Mouse (Mus musculus) layer of hippocampus, postnatal 10 days (tissue): ENCODE data around the gene Chmp6. TPM values are rescaled to one million over a fixed set of nuclear protein-coding genes. Genes with fewer than 3 reads are reported as not detected.

Experiments used
- DNase-seq, 2 experiments: peaks; one replicate each; pipeline ENCODE4 v3.0.0; 2021; ENCODE audit warnings: low spot score in 2 of 2
- total RNA-seq, 2 experiments: library from RNA; stranded (reverse); gene quantifications; 2 replicates each; pipeline ENCODE4 v1.2.3; 2021

Gene Chmp6
- total RNA-seq, 2 experiments from 2014 or later = 43.0 to 44.5 TPM

DNA sequence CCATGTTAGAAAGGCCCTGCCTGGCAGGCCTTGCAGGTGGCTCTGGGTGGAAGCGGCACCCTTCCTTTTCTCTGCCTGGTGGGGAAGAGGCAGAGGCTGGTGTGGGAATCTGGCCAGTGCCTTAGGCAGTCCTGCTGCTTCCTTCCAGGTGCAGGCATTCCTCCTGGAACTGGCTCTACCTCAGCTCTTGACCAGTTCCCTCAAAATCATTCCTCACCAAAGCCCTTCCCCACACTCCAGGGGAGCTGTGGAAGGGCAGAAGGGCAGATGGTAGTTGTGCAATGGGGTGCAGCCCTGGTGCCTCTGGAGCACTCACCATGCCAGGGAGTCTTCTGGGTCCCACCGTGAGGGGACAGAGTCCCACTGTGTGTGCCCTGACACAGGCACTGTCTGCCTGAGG is 23.2 kb downstream of the Chmp6 start:
- DNase-seq = no peak

- DNase-seq = peak in 1 of 2 experiments; percentile 46
Measured at GRCm38 (mm10) chr11:119937216-119937615, 24.0 kb downstream of the Chmp6 start.

GRCm38 (mm10) chr11:119937772-119938502 is 24.7 kb downstream of the Chmp6 start:
- no peak for DNase-seq

DNA sequence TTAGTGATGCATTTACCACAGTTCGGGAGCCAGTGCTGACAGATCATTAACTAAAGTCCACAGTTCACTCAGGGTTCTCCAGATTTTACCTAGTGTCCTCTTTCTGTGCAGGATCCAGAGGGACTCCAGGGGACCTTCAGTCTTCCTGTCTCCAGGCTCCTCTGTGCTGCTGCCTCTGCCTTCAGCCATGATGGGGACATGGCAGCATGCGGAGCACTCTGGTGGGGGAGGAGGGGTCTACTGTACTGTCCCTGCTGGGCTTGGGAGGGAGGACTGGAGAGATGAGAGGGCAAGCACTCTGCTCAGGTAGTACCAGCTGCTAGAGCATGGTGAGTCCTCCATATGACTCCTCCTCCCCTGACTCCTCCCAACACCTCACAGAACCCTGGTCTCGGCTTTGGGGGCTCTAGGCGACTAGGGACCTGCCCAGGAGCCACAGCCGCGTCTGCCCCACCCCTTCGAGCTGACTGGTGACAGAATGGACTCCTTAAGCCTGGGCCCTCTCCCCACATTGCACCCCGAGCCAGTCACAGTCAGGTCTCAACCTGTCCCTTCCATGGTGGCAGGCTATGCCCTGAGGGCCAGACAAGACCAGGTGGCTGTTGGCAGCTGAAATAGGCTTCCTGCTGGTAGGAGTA is 26.0 kb downstream of the Chmp6 start:
- no peak for DNase-seq

DNA sequence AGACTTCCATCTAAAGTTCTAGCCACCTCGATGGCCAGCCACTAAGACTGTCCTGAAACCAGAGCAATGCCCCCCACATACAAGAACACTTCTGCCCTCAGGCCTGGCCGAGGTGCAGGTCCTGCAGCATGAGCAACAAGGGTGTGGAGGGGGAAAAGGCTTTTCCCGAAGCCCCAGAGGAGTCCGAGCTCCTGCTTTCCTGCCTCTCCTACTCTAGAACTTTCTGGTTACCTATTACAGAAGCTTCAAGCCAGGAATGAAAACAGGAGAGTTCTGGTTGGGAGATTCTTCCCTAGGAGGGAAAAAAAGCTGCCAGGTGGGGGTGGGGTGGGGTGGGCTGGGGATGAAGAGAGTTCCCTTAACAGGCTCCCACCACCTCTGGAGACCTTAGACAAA is 26.5 kb downstream of the Chmp6 start:
- DNase-seq = no peak

DNA sequence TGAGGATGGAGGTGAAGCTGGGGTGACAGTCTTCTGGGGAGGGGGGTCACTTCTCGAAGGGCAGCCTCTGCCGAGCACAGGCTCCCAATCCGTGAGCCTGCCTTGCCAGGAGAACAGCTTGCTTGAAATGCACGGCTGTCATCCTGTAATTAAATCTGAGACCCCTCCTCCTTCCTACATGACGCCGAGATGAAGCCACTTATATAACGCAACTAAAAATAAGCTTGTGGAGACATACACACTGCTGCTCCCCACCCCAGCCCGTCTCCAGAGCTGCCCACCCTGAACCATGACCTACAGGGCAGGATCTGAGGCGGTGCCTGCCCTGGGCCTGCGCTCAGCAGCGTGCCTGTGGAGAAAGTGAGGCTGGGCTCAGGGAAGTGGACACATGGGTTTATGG is 26.9 kb downstream of the Chmp6 start:
- DNase-seq = no peak

GRCm38 (mm10) chr11:119941794-119942193 is 28.6 kb downstream of the Chmp6 start:
- DNase-seq = no peak

DNA sequence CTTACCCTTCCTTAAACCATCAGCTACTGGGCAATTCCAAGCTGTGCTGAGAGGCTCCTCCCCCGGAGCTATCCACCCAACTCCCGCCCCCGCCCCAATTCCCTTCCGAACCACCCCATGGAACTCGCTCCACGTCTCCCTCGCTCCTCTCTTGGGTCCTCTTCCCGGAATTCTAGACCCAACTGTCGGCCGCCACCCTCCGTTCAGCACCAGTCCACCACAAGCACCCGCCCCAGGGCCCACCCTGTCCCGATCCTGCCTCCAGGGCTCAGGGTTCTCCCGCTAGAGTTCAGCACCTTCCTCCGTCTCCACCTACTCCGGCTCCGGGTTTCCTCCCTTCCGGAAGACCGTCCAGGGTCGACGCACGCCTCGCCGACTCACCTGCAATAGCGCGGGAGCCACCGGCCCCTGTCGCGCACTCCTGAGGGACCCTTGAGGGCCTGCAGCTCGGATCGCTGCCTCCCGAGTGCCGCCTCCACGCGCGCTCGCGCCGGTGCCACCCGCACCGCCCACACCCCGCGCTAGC is 29.0 kb downstream of the Chmp6 start:
- DNase-seq = no peak

DNA sequence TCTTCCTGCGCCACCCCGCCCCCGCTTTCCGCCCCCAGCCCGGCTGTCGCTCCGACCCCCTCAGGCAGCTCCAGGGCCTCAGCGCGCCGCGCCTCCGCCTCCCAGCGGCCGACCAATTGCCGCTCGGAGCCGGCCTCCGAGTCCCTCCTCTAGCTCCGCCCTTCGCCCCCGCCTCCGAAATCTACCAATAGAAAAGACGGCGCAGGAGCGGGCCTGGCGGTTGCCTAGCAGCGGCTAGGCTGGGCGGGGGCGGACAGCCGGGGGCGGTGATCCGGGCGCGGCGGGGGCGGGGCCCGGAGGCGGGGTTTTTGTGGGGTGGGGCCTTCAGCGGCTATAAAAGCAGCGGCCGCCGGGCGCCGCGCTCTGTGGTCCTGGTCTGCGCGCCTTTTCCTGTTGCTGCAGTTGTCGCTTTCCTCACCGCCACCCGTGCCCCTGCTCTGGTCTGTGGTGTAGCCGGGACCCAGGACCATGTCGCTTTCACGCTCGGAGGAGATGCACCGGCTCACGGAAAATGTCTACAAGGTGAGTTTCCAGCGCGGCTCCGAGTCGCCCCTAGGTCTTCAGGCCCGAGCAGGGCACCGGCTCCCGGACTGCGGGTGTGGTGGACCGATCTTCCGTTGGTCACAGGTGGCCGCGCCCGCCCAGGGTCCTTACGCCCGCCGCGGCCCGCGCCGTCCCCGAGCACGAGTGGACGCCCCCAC is 29.6 kb downstream of the Chmp6 start, which contains the start of gene Baiap2:
Gene Baiap2 (plus strand): TSS at position 37 of the 701 bp plus-strand sequence.
- DNase-seq = peak; percentile 98 to 99

DNA sequence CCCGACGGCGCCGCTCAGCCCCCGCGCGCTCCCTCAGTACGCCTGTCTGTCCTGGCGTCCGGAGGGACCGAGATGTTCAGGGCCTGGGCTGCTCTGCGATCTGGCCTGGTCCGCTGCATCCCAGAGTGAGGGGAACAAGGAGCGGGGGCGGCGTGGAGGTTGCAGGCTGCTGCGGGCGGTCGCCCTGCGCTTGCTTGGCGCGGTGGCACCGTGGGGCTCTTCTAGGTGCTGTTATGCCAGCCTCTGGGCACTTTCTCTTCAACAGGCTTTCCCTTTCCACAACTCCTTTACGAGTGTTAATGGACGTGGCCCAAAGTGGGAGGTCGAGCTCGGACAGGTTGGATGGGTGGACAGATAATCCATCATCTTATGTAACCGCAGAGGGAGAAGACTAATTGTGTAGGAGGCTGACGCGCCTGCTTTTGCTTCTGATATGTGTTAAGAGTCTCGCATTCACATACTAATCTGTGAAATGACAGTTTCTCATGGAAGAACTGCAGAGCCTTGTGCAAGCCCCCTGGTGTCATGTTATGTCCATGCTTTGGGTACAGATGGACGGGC is 30.3 kb downstream of the Chmp6 start:
- peak; percentile 52 to 64 for DNase-seq

GRCm38 (mm10) chr11:119945343-119945742 is 32.1 kb downstream of the Chmp6 start:
- DNase-seq = no peak

GRCm38 (mm10) chr11:119947426-119947825 is 34.2 kb downstream of the Chmp6 start:
- DNase-seq = no peak

GRCm38 (mm10) chr11:119947897-119948296 is 34.7 kb downstream of the Chmp6 start:
- DNase-seq = no peak

DNA sequence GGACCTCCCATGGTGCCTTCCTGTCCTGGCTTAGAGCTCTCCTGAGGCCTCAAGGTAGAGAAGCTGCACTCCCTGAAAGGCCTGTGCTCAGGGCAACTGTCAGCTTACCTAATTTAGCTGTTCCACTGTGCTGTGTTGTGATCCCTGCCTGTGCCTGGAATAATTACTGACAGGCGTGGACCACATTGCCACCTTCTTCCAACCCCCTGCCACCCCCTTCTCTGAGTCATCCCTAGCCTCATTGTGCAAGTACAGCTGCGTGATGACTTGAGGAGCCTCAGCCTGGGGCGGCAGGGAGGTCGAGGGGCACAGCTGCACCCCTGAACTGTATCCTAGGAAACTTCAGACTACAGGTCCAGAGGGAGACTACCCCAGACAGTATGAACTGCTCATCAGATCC is 35.1 kb downstream of the Chmp6 start:
- DNase-seq = no peak

DNA sequence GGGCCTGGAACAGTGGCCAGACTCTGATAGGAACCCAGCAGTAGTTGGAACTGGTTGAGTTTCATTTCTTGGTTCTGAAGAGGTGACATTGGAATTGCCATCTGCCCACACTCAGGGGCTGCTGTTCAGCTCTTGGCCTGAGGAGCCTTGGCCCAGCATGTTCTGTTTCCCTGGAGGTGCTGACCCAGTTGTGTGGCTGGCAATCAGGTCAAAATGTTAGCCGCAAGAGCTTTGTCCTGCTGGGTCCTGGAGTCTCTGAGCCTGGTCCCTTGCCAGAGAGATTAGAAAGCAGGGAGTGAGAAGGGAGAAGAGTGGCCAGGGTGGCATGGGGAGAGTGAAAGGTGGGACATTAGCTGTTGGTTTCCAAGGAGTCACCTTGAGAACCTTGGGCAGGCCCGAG is 35.6 kb downstream of the Chmp6 start:
- DNase-seq = no peak

- DNase-seq = no peak
Measured at GRCm38 (mm10) chr11:119950535-119950934, 37.3 kb downstream of the Chmp6 start.

DNA sequence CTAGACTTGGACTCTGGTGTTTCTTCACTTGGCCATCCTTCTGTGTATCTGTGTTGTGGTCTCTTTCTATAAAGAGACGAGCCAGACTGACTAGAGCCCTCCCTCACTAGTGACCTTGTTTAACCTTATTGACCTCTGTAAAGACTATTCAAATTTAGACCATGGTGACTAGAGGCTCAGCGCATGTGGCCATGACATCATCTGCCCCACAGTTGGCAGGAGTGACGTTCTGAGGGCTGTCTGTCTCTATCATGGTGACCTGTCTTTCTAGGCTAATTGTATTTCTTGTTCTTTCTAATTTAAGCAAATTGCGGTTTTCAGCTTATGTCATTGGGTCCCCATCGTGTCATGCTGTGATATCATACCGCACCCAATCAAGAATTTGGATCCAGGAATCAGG is 38.1 kb downstream of the Chmp6 start:
- DNase-seq = no peak

- DNase-seq = no peak
Measured at GRCm38 (mm10) chr11:119952429-119953224, 39.4 kb downstream of the Chmp6 start.

DNA sequence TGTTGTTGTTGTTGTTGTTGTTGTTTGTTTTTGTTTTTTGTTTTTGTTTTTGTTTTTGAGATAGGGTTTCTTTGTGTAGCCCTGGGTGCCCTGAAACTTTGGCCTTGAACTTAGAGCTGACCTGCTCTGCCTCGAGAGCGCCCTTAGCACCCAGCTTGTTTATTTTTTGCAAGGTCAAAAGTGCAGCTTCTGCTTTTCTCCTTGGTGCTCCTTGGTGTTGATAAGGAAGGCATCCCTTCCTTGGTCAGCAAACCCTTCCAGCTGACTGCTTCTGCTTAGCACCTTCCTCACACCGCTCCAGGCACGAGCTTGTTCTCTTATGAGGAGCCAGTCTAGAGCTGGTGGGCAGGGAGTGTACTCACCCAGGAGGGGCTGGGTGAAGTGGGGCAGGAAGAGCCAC is 41.0 kb downstream of the Chmp6 start:
- DNase-seq = no peak

DNA sequence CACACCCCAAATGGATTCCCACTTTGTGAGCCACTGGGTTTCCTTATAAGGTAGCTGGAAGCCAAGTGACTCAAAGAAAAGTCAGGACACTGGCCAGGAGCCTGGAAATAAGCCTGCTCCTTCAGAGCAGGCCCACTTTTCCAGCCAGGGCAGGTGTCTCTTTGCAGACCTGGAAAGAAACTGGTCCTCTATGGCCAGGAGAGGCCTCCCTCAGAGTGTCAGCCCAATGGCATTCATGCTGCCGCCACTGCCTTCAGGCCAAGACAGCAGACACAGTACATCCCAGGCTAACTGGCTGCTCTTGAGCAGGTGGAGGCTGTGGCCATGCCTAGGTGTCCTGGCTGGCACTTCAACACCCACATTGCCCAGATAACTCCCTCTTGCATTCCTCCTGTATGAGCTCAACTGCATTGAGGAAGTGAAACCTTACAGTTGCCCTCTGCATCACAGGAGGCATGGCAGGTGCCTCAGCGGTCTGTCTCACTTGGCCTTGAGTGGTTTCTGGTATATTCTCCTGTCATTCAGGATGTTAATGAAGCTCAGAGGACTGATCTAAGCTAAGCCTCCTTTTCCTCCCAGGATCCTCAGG is 41.6 kb downstream of the Chmp6 start:
- DNase-seq = no peak
